Mouse (Mus musculus) skeletal muscle tissue, postnatal 0 days (tissue): ENCODE results near the gene Nat10. TPM values are rescaled to one million over a fixed set of nuclear protein-coding genes. Genes with fewer than 3 reads are reported as not detected.

ENCODE experiments used
- polyA plus RNA-seq: library from polyadenylated mRNA; unstranded; fragments of >200 nt; fragmentation: Nextera tagmentation; extraction: Ambion mirVana; gene quantifications from 2 replicates; pipeline ENCODE4 v1.2.1, GENCODE M21; 2015

Gene Nat10
- polyA plus RNA-seq = 7.8 and 8.0 TPM in 2 replicates

GRCm38 (mm10) chr2:103760906-103761716 lies at the start of gene Nat10:
Nat10 (minus strand) TSS chr2:103761270.

DNA sequence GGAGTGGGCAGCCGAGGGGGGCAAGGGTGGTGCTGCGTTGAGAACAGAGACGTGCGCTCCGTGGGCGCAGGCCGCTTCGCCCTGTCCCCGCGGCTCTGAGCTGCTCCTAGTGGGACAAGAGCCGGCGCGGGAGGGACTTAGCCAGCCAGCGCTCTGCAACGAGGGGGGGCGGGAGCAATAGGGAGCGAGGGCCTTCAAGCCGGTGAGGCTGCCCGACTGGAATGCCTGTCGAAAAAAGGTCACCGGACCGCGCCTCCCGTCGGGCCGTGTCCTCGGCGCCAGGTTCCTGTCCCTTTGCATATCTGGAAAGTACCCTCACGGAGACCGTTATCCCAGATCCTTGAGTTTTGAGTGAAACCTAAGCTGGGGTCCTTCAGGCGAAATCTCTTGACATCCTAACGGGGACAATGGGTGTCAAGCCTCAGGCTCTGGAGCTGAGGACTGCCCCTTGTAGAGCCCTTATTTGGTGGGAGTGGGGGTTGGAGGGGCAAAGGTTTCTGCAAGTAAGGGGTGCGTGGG lies 36.5 kb upstream of the Nat10 start, which contains the start of gene Caprin1:
Gene Caprin1, minus strand, starts transcription at position 159 of the 519 bp plus-strand sequence.

Other genes starting within 250 kb of the Nat10 start
- 15.9 and 17.8 TPM in 2 replicates for gene Abtb2, start 195.0 kb downstream of the Nat10 start, polyA plus RNA-seq
- gene Caprin1, start 36.4 kb upstream of the Nat10 start, polyA plus RNA-seq = 98.1 and 101 TPM in 2 replicates
- gene Lmo2, start 196.7 kb upstream of the Nat10 start, polyA plus RNA-seq = 22.2 and 24.1 TPM in 2 replicates